Mouse (Mus musculus) ES-E14 (cell line): Measurements from ENCODE around the gene Inca1. TPM values are rescaled to one million over a fixed set of nuclear protein-coding genes. Genes with fewer than 3 reads are reported as not detected.

Experiments used
- DNase-seq: peaks from one replicate; pipeline ENCODE4 v3.0.0-alpha.2; 2013; ENCODE audit warnings: low read depth, low spot score
- H3K27ac ChIP-seq: 2 replicates; pipeline ENCODE4 v1.5.1; 2012; ENCODE audit warnings: low read depth, mild to moderate bottlenecking, low read length, moderate library complexity, mixed read lengths; ENCODE audit not compliant: poor library complexity, insufficient read depth, severe bottlenecking
- H3K36me3 ChIP-seq: 2 replicates; pipeline ENCODE4 v1.6.1; 2012; ENCODE audit warnings: mild to moderate bottlenecking, low read length, moderate library complexity, mixed read lengths; ENCODE audit not compliant: control insufficient read depth, poor library complexity, insufficient read depth, severe bottlenecking
- H3K4me1 ChIP-seq, 2 experiments: fragments of 150-350 bp in 1 of 2; sonication (generic) in 1 of 2; 2 replicates each; pipeline ENCODE4 v1.6.1; 2012; ENCODE audit warnings: low read length in 2 of 2, mild to moderate bottlenecking in 1 of 2, mixed read lengths in 1 of 2; ENCODE audit not compliant: control insufficient read depth in 2 of 2, insufficient read depth in 2 of 2, poor library complexity in 1 of 2
- H3K4me3 ChIP-seq, 2 experiments: fragments of 150-350 bp in 1 of 2; sonication (generic) in 1 of 2; 2 replicates each; pipeline ENCODE4 v1.5.1; 2012; ENCODE audit warnings: low read length in 2 of 2, low read depth in 1 of 2, mild to moderate bottlenecking in 1 of 2, mixed read lengths in 1 of 2; ENCODE audit not compliant: insufficient read depth in 1 of 2, poor library complexity in 1 of 2, severe bottlenecking in 1 of 2
- H3K9ac ChIP-seq: 2 replicates; pipeline ENCODE4 v1.6.1; 2012; ENCODE audit warnings: low read depth, mild to moderate bottlenecking, low read length, mixed read lengths; ENCODE audit not compliant: poor library complexity, insufficient read depth, severe bottlenecking
- H3K9me3 ChIP-seq: fragments of 150-350 bp; sonication (generic); 2 replicates; pipeline ENCODE4 v1.6.1; 2012; ENCODE audit warnings: low read depth, mild to moderate bottlenecking, low read length; ENCODE audit not compliant: control insufficient read depth, insufficient read depth
- CHD2 ChIP-seq: IDR thresholded peaks from 2 replicates; pipeline ENCODE4 v1.6.1; 2014; ENCODE audit warnings: mild to moderate bottlenecking, low read depth, low read length, inconsistent platforms
- HCFC1 ChIP-seq: IDR thresholded peaks from 2 replicates; pipeline ENCODE4 v1.6.1; 2012; ENCODE audit warnings: low read length, inconsistent platforms, borderline replicate concordance; ENCODE audit not compliant: insufficient read depth
- MAFK ChIP-seq: IDR thresholded peaks from 2 replicates; pipeline ENCODE4 v1.6.1; 2014; ENCODE audit warnings: mild to moderate bottlenecking, low read depth, low read length, inconsistent platforms; ENCODE audit not compliant: insufficient read depth
- ZC3H11A ChIP-seq: IDR thresholded peaks from 2 replicates; pipeline ENCODE4 v1.6.1; 2012; ENCODE audit warnings: low read depth, mild to moderate bottlenecking, inconsistent platforms, low read length, borderline replicate concordance
- ZNF384 ChIP-seq: IDR thresholded peaks from 2 replicates; pipeline ENCODE4 v1.6.1; 2012; ENCODE audit warnings: low read depth, low read length, inconsistent platforms
- in situ Hi-C, 2 experiments: fragments of 600-800 bp; cut with MboI; formaldehyde crosslinking; loops; one replicate each; pipeline ENCODE4 v1.15.1; 2025; ENCODE audit warnings: low sequenced_read_pairs in 2 of 2, inconsistent platforms in 1 of 2; ENCODE audit not compliant: unreplicated experiment in 2 of 2
- total RNA-seq: library from RNA; depleted of rRNA; stranded (reverse); fragments of 300-350 nt; gene quantifications from 2 replicates; pipeline ENCODE4 v1.2.3, GENCODE M21; 2012

Inca1 gene
- total RNA-seq, 1 experiment = 1.2 TPM

- Histone ChIP-seq H3K9me3 (no peaks in the 10 kb centered on the region), H3K4me3 (peak overlapping the region; percentile 83 to 87), H3K4me1 (peaks cover 0 to 4% of the 10 kb centered on the region in 2 experiments; a peak in 2 of 4 replicates), H3K27ac (no peak overlapping the region), H3K36me3 (peaks cover 5% of the 10 kb centered on the region; the same call in 1 of the 2 replicates), H3K9ac (peak overlapping the region; percentile 79; the same call in 1 of the 2 replicates)
- no peak for TF ChIP-seq ZNF384
- TF ChIP-seq HCFC1 = no peak
- TF ChIP-seq MAFK = no peak
- TF ChIP-seq ZC3H11A = no peak
- no peak for TF ChIP-seq CHD2
- in situ Hi-C loops = no loop called here
- DNase-seq = no peak
These were observed 11.6 kb downstream of the Inca1 start for GRCm38 (mm10) chr11:70688372-70688771.

- TF ChIP-seq MAFK = no peak
- no peak for TF ChIP-seq CHD2
- TF ChIP-seq HCFC1 = no peak
- no peak for TF ChIP-seq ZNF384
- TF ChIP-seq ZC3H11A = no peak
- in situ Hi-C loops = no loop called here
- H3K9ac ChIP-seq = peak within 1 kb of the TSS; percentile 79
- peaks cover 6% of the 10 kb centered on the region; the same call in 1 of the 2 replicates for H3K36me3 ChIP-seq
- H3K4me1 ChIP-seq = peaks cover 1 to 9% of the 10 kb centered on the region in 2 experiments; a peak in 2 of 4 replicates
- no peaks in the 10 kb centered on the region for H3K9me3 ChIP-seq
- DNase-seq = no peak
- H3K4me3 ChIP-seq = peak within 1 kb of the TSS; percentile 83 to 87
- no peak within 1 kb of the TSS for H3K27ac ChIP-seq
These were observed 12.3 kb downstream of the Inca1 start, which contains the start of gene Camta2 for GRCm38 (mm10) chr11:70687601-70688199. Gene Camta2, minus strand, starts transcription at chr11:70688105.

- in situ Hi-C loops = no loop called here
- H3K9ac ChIP-seq = peak overlapping the region; percentile 79
- no peaks in the 10 kb centered on the region for H3K9me3 ChIP-seq
- no peak for TF ChIP-seq MAFK
- H3K36me3 ChIP-seq = peaks cover 6% of the 10 kb centered on the region; the same call in 1 of the 2 replicates
- peak overlapping the region; percentile 83 to 87 for H3K4me3 ChIP-seq
- peaks cover 4 to 14% of the 10 kb centered on the region in 2 experiments; a peak in 3 of 4 replicates for H3K4me1 ChIP-seq
- H3K27ac ChIP-seq = no peak overlapping the region
- DNase-seq = no peak
These were observed 12.9 kb downstream of the Inca1 start for GRCm38 (mm10) chr11:70686901-70687566.

- no peak for DNase-seq
- Histone ChIP-seq H3K4me1 (peaks cover 5 to 24% of the 10 kb centered on the region in 2 experiments; a peak in 3 of 4 replicates), H3K4me3 (no peak overlapping the region), H3K27ac (no peak overlapping the region), H3K9ac (no peak overlapping the region), H3K36me3 (peaks cover 6% of the 10 kb centered on the region; the same call in 1 of the 2 replicates), H3K9me3 (no peaks in the 10 kb centered on the region)
- TF ChIP-seq MAFK (no peak), ZNF384 (no peak), HCFC1 (no peak), ZC3H11A (no peak), CHD2 (no peak)
- in situ Hi-C loops = no loop called here
These were observed 16.3 kb downstream of the Inca1 start for GRCm38 (mm10) chr11:70683640-70684039.
